Mouse (Mus musculus): Measurements from ENCODE around the gene Slc35a3.
"Not testable (repeated sequence)": the region's sequence is repeated elsewhere in the genome, so short reads cannot be mapped to it uniquely, and the experiment has no call there.

The Slc35a3 gene

DNA sequence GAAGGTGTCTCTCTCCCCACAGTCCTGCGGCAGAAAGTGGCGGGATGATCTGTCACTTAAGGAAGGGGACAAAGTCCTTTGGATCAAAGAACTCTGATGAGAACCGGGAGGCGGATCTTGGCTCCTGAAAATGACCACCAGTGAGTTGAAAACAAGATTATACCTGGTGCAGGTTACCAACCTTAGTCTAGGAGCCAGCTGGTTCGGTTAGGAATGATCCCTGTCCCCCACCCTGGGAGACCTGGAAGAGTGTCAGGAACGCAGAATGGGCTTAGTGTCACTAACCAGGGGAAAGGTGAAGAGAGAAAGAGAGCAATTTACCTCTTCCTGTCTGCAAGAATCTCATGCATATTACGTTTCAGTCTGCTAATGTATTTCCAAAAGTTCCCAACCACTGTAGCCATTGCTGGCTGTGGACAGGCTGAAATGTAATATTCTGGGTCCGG, at the start of gene Slc35a3:
Gene Slc35a3, minus strand, starts transcription at position 396 of the 446 bp plus-strand sequence.
- DNase-seq = no peak

DNA sequence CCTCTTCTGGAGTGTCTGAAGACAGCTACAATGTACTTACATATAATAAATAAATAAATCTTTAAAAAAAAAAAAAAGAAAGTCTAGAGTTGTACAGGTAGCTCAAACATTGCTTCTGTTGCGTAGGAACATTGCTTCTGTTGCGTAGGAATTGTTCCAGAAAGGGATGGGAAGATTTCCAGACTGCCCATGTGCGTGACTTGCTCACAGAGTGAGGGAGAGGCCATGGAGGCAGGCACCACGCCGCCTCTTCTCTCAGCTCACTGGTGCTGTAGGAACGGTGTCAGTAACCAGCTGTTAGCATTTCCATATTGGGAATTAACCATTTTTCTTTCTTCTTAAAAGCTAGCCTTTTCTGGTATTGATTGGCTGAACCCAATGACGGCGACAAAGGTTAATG, 40.2 kb upstream of the Slc35a3 start:
- DNase-seq = no peak

DNA sequence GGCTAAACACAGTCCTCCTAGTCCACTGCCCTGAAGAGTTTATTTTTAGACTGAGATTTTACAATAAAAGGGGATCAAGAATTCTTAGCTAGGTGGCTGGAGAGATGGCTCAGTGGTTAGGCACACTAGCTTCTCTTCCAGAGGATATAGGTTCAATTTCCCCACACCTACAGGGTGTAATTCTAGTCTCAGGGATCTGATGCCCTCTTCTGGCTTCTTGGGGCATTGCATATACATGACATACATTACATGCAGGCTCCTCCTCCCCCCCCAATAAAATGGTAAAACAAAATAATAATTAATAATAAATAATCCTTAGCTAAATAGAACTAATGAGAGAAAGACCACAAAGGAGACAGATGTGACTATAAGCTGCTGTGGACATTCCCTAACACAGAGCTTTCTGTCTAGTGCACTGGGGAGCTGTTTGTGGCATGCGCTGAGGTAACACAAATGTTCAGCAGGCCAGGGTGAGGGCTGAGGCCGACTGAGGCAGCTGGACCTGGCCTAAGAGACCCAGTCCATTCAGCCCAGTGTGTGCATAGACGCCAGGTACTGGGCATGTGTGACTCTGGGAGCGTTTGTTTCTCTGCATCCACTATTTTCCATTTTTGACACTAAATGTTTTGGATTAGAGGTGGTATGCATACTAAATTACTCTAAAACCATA, 38.7 kb upstream of the Slc35a3 start:
- DNase-seq = peak; percentile 36

GRCm38 (mm10) chr3:116748391-116749170, 36.0 kb upstream of the Slc35a3 start:
- no peak for DNase-seq

DNA sequence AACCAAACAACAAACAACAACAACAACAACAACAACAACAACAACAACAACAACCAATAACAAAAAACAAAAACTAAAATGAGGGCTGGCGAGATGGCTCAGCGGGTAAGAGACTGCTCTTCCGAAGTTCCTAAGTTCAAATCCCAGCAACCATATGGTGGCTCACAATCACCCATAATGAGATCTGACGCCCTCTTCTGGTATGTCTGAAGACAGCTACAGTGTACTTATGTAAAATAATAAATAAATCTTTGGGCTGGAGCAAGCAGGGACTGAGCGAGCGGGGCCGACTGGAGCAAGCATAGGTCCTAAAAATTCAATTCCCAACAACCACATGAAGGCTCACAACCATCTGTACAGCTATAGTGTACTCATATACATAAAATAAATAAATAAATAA, 35.0 kb upstream of the Slc35a3 start:
- not testable (repeated sequence) for DNase-seq

- no peak for DNase-seq
Measured at GRCm38 (mm10) chr3:116740963-116741362, 28.3 kb upstream of the Slc35a3 start.

DNA sequence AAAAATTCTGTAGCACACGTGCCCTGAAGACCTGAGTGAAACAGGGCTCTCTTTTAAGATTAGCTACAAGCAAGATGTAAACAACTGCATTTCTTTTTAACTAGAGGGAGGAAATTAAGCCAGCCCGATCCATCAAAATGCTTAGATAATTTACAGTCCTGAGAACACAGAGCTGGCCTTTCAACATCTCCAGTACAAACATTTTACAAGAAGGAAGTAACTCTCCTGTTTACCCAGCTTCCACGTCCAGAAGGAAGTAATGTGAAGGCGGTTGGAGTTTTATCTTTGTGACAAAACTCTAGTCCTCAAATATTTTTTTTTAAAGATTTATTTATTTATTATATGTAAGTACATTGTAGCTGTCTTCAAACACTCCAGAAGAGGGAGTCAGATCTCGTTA, 27.5 kb upstream of the Slc35a3 start:
- no peak for DNase-seq

DNA sequence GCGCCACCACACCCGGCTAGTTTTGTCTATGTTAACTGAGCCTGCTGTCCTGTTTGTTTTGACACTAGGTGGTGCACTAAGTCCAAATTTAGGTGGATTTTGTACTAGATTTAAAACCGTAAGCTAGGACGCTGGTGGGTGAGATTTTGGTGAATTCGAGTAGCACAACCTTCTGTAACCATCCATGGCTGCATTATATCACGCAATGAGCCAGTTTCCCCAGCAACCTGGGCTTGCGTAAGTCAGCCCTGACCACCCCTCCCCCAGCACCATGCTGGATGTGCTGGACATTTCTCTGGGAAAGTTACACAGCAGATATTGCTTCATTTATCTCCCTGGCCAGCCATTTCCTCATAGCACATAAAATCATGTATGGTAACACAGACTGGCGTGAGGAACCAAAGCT, 24.7 kb upstream of the Slc35a3 start:
- DNase-seq = no peak

GRCm38 (mm10) chr3:116729483-116730174, 17.0 kb upstream of the Slc35a3 start:
- no peak for DNase-seq

GRCm38 (mm10) chr3:116726807-116727206, 14.2 kb upstream of the Slc35a3 start:
- no peak for DNase-seq

- no peak for DNase-seq
Measured at GRCm38 (mm10) chr3:116723496-116724481, 11.2 kb upstream of the Slc35a3 start.

GRCm38 (mm10) chr3:116722980-116723379, 10.3 kb upstream of the Slc35a3 start:
- no peak for DNase-seq

- DNase-seq = no peak
Measured at GRCm38 (mm10) chr3:116718951-116719350, 6.3 kb upstream of the Slc35a3 start.

GRCm38 (mm10) chr3:116713031-116713430, 400 bp upstream of the Slc35a3 start:
- DNase-seq = no peak

DNA sequence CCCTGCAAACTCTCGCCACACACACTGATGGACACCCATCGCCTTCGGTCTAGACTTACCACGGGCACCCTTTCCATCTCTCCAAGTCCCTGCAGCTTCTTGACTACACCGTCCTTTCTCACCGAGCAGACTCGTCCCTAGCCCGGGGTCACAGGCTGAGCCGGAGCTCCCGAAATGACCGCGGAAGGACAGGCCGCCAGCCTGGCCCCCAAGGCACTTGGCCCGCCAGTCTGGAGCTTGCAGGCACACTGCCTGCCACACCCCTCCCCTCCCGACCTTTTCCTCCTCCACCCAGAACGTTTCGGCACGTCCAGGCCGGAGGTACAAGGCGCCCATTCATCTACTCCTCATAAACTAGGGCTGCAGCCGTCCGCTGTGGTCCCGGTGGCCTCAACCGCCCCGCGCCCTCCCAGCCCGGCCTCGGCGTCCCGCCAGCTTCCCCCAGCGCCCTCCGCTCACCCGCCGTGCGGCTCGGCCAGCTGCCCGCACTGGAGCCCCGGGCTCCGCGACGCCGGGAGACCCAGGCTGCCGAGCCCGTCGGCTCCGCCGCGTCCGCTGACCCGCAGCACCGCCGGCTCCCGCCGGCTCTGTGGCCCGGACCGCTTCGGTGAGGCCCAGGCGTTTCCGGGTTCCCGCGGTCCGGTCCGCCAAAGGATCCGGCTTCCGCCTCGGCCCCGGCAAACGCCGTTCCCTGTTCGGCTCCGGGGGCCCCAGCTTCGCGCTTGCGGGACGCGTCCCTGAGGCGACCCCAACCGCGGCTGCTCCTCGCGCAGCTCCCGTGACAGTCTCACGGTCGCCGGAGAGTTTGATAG, 801 bp downstream of the Slc35a3 start:
- DNase-seq = peak; percentile 80

DNA sequence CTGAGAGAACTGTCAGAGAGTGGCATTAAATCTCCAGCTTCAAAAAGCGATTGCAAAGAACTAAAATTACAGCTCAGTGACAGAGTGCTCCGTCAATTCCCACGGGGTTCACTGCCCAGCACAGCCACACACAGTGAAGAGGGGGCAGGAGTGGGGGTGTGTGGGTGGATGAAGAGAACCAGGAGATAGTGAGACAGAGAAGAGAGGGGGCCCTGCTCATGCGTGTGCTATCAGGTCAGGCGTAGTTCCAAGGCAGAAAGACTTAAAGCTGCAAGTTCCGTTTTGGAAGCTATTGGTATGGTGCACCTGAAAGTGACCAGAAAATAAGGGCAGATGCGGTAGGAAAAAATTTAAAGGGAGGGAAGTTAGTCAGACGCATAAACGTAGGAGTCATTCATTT, 1.7 kb downstream of the Slc35a3 start:
- DNase-seq = no peak

DNA sequence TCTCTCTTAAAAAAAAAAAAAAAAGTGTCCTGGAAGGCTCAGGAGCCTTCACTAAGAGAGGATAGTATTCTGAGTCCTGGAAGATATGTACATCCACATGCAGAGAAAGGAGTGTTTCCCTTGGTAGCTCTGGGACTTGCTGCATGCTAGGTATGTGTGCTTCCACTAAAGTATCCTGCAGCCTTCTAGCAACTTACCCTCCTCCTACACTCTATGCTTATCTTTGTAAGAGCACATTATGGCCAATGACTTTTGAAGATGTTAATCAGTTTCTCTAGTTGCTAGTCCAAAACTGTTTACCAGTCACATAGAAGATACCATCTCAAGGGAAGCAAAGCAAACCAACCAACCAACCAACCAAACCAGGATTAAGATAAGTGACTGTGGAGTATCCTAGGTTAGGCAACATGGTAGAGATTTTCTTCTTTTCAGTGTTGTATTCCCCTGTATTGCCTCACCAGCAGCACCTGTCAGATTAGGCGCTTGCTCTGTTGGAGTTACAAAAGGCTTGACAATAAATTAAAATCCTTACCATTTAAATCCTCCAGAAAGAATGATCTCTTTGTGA, 6.9 kb downstream of the Slc35a3 start:
- no peak for DNase-seq

- no peak for DNase-seq
Measured at GRCm38 (mm10) chr3:116703835-116704234, 8.8 kb downstream of the Slc35a3 start.

DNA sequence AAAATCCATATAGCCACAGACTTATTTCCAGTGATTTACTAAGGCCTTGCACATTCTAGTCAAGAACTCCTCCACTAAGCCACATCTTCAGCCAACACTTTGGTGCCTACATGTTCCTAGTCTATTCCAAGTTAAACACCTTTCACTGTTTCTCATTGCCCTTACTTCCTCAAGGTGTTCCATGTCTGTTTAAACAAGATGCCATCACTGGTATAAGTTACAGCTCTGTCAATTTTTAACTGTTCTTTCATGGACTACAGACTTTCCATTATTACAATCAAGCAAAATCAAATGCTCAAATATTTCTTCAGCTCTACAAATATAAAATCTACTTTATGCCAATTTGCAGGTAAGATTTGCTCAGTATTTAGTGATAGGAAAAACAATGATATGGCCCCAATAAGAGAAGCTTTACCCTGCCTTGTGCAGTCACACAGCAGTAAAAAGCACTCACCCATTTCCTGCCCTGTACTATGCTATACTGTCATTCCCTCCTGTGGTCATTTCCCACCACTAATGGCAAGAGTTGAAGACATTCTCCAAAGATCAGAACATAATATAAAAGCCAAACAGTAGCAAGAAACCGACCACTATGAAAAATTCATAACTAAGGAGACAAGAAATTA, 9.9 kb downstream of the Slc35a3 start:
- DNase-seq = no peak

- no peak for DNase-seq
Measured at GRCm38 (mm10) chr3:116701601-116702000, 11.0 kb downstream of the Slc35a3 start.

DNA sequence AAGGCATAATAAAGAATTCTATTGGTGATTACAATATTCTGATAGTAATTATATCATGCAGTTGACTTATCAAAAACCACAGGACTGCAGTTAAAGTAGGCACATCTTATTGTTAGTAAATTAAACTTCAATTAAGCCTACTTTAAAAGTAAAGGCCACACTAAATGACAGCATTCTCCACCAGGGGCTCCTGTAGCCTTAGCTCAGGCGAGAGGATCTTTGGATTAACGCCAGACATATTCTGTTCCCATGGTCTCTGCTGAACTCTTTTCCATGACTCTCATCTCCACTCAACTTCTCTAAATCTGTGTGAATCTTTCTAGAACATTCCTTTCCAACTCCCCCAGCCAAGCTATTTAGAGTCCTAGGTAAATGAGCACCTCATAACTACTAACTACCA, 13.8 kb downstream of the Slc35a3 start:
- DNase-seq = no peak

Measured in cerebellum, adult 9-11 months (tissue).